Mouse (Mus musculus) adrenal gland, postnatal 4 days (tissue): ENCODE results near the gene Rab38. TPM values are rescaled to one million over a fixed set of nuclear protein-coding genes. Genes with fewer than 3 reads are reported as not detected.

Experiments
- DNase-seq, 2 experiments: peaks; one replicate each; pipeline ENCODE4 v3.0.0; 2021 to 2022; ENCODE audit warnings: low spot score in 2 of 2, mixed read lengths in 2 of 2
- long read RNA-seq, 2 experiments: library from polyadenylated mRNA; stranded (forward); transcript quantifications; one replicate each; pipeline ENCODE4 v2.0.0; 2021
- total RNA-seq, 2 experiments: library from RNA; stranded (reverse); gene quantifications; 2 replicates each; pipeline ENCODE4 v1.2.3; 2021

Gene Rab38
- 1 to 10 TPM; 1.4 to 1.8 TPM for total RNA-seq
- long read RNA-seq, experiment 1 = 0 reads
- long read RNA-seq, experiment 2, partial matches to known transcripts = 0 of 1 reads
- long read RNA-seq, experiment 2, other reads (novel, unspliced or antisense) = 0 of 1 reads

GRCm38 (mm10) chr7:88429786-88430691 is at the start of gene Rab38:
TSS of gene Rab38 (plus strand) at chr7:88430273.
- peak; percentile 7 to 8 for DNase-seq

GRCm38 (mm10) chr7:88394568-88394967 is 35.5 kb upstream of the Rab38 start:
- DNase-seq = no peak

GRCm38 (mm10) chr7:88395745-88396144 is 34.3 kb upstream of the Rab38 start:
- no peak for DNase-seq

GRCm38 (mm10) chr7:88405311-88405710 is 24.8 kb upstream of the Rab38 start:
- DNase-seq = no peak

GRCm38 (mm10) chr7:88406466-88406865 is 23.6 kb upstream of the Rab38 start:
- DNase-seq = no peak

GRCm38 (mm10) chr7:88421821-88422220 is 8.3 kb upstream of the Rab38 start:
- DNase-seq = no peak

- DNase-seq = no peak
Measured at GRCm38 (mm10) chr7:88423889-88424288, 6.2 kb upstream of the Rab38 start.

- no peak for DNase-seq
Measured at GRCm38 (mm10) chr7:88425744-88426143, 4.3 kb upstream of the Rab38 start.

- no peak for DNase-seq
Measured at GRCm38 (mm10) chr7:88427484-88427883, 2.6 kb upstream of the Rab38 start.

- no peak for DNase-seq
Measured at GRCm38 (mm10) chr7:88430692-88431084, 615 bp downstream of the Rab38 start.

GRCm38 (mm10) chr7:88440301-88440700 is 10.2 kb downstream of the Rab38 start:
- DNase-seq = no peak

- DNase-seq = no peak
Measured at GRCm38 (mm10) chr7:88442649-88443048, 12.6 kb downstream of the Rab38 start.

GRCm38 (mm10) chr7:88443435-88443834 is 13.4 kb downstream of the Rab38 start:
- no peak for DNase-seq

- no peak for DNase-seq
Measured at GRCm38 (mm10) chr7:88445320-88445903, 15.3 kb downstream of the Rab38 start.

GRCm38 (mm10) chr7:88453234-88453633 is 23.2 kb downstream of the Rab38 start:
- no peak for DNase-seq

GRCm38 (mm10) chr7:88457827-88458226 is 27.8 kb downstream of the Rab38 start:
- no peak for DNase-seq

GRCm38 (mm10) chr7:88467754-88468153 is 37.7 kb downstream of the Rab38 start:
- no peak for DNase-seq

GRCm38 (mm10) chr7:88482110-88482619 is 52.1 kb downstream of the Rab38 start:
- DNase-seq = no peak

GRCm38 (mm10) chr7:88482628-88483027 is 52.6 kb downstream of the Rab38 start:
- no peak for DNase-seq

GRCm38 (mm10) chr7:88491020-88491419 is 60.9 kb downstream of the Rab38 start:
- DNase-seq = no peak

- DNase-seq = no peak
Measured at GRCm38 (mm10) chr7:88502217-88502817, 72.2 kb downstream of the Rab38 start.

GRCm38 (mm10) chr7:88509748-88510147 is 79.7 kb downstream of the Rab38 start:
- no peak for DNase-seq
